Mouse (Mus musculus): ENCODE measurements around the gene Trim21. TPM values are rescaled to one million over a fixed set of nuclear protein-coding genes. Genes with fewer than 3 reads are reported as not detected.

Gene Trim21
- 2.3 and 2.8 TPM in 2 replicates for polyA plus RNA-seq (2012; rRNA removed)

DNA sequence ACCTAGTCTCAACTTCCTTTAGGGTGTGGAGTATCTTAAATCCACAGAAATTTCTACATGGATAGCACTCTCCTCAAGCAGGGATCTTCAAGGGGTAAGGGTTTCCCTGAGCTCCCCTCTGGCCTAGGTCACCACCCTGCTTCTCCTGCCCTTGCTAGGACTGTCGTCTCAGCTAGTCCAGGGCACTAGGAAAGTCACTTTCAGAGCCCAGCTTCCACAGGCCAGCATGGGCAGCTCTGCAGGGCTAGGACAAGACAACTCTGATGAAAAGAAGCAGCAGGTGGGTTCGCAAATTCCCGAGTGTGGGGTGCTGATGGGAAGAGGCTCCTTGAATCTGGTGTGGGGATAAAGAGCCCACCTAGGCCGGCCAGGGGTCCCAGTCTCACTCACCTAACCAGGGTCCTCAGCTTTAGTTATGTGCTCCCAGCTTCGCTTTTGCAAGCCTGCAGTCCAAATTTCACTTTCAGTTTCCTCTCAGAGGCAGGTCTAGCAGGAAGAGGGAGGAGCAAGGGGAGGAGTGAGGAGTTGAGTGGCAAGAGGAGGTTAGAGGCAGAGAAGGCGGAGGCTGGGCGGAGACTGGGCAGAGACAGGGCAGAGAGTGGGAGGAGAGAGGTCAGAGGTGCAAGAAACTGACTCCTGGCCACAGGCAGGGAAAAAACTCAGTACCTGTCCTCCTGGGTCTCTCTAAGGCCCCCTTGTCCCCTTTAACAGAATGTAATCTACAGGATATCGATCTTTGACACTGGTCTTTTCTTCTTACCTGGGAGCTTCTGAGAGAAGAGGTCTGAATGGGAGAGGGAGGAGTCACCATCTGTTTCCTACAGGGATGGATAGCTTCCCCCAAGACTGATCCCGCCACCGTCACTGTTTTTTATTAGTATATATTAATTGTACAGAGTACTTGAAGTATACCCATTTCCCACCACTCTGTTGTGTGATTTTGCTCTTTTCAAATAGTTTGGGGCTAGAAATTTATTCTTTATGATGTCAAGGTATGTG, at the start of gene Trim21:
TSS of gene Trim21 (minus strand) at position 488 of the 999 bp plus-strand sequence.
- peak; percentile 24 to 59 for DNase-seq (ENCODE audit: extremely low spot score in 1 of 2, low spot score in 1 of 2)

DNA sequence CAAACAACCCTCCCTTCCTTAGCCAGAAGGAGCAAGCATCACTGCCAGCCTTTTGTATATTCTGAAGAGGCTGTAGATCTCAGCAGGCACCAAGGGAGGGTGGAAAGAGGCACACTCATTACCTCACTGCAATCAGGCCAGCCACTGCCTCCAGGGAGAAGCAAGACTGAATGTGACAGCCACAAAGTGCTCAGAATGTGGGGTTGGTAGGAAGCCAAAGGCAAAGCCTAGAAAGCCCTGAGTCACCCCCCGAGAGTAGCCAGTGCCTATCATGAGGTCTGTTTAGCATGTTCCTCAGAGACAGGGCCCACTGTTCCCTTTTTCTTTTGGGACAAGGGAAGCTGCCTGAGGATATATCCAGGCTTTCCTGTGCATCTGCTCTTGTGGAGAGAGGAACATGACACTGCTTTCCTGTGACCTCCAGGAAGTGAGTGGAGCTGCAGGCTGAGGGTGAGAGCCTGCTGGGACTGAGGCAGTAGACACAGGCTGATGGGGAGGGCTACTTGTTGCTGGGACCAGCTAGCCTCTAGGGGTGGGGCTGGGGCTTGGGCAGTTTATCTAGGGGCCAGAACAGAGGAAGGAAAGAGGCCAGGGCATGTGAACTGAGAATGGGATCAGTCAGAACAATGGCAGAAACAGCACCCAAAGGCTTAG, 32.2 kb upstream of the Trim21 start, which contains the start of gene Olfr552:
TSS of gene Olfr552 (plus strand) at position 393 of the 654 bp plus-strand sequence.
- DNase-seq (ENCODE audit: extremely low spot score in 1 of 2, low spot score in 1 of 2), result no peak

DNA sequence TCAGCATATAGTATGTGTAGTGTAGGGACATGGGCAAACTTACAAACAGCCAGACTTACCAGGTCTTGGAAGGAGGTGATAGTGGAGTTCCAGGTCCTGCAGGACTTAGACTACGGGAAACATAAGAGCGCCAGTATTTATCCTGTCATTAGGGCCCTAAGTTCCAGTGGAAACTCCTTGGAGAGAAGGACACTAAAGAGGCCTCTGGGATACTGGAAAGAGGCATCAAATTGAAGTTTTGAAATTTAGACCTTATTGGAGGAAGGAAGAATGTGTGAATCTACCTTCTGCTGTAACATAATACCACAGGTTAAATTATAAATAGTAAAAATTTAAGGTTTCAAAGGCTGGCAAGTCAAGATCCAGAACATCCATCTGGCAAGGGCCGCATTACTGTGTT, 26.5 kb upstream of the Trim21 start, which contains the start of gene Olfr551:
TSS of gene Olfr551 (minus strand) at position 101 of the 400 bp plus-strand sequence.
- no peak for DNase-seq (ENCODE audit: extremely low spot score in 1 of 2, low spot score in 1 of 2)

DNA sequence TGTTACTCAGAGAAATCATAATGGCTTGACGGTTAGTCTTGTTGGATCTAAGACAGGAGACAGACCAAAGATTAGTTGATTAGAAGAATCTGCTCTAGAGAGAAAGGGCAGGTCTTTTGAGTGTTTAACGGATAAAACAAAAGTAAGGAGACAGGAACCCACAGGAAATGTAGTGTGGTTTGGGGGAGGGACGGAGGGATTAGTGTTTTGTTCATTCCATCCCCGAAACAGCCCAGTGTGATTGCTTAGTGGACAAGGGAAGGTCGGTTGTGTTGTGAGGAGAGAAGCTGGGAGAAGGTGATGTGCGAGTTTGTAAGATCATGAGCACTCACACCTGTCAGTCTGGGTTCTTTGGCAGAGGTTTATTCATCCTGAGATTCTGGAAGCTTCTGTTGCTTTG, 10.7 kb upstream of the Trim21 start:
- no peak for DNase-seq (ENCODE audit: extremely low spot score in 1 of 2, low spot score in 1 of 2)

DNA sequence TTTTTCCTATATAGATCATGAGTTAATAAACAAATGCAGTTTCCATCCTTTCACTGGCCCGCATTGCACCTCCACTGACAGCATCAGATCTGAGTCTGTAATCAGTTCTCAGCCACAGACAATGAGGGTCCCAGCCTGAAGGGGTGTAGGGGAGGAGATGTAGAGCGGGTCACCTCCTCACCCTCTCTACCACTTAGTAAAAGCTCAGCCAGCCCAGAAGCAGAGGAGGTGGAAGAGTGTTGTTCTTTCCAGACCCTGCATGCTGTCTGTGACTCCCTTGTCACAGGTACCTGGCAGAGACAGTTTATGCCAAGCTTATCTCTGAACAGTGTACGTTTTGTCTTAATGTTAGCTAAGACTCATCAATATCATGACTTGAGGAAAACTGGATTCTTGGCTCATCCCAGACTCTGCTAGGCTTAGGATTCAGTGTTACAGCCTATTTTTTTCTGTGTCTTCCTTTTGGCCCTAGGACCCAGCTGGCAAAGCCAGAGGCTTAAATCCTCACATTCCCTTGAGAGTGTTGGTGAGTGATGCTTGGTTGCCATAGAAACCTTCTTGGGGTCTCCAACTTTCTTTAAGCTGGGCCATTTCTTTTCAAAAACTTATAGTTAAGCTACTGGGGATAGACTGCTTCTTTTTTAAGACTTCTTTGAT, 8.0 kb upstream of the Trim21 start:
- DNase-seq (ENCODE audit: extremely low spot score in 1 of 2, low spot score in 1 of 2), result no peak

GRCm38 (mm10) chr7:102571142-102571541, 5.9 kb upstream of the Trim21 start, which contains the start of gene Olfr550:
TSS of gene Olfr550 (plus strand) at chr7:102571442.
- DNase-seq (ENCODE audit: extremely low spot score in 1 of 2, low spot score in 1 of 2), result peak in 1 of 2 experiments; percentile 8

- DNase-seq (ENCODE audit: extremely low spot score in 1 of 2, low spot score in 1 of 2), result no peak
These were observed 933 bp upstream of the Trim21 start for GRCm38 (mm10) chr7:102566219-102566618.

- DNase-seq (ENCODE audit: extremely low spot score in 1 of 2, low spot score in 1 of 2), result no peak
These were observed 12.0 kb downstream of the Trim21 start for GRCm38 (mm10) chr7:102553279-102553678.

DNA sequence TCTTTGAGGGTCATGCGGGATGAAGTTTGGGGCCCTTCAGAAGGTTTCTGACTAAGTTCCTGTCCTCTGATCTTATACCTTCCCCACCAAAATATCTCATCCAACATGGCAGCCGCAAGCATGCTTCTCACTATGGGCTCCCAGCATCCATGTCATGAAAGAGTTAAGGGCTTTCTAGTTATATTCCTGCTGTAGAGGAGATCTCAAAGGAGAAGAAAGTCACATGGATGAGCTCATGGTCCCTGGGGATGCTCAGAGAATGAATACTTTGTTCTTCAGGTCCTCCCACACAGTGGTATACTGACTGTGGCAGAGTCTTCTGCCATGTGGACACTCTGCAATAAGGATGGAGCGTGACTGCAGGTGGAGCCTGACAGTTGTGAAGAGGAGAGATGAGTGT, 15.7 kb downstream of the Trim21 start, which contains the start of gene Olfr549:
TSS of gene Olfr549 (plus strand) at position 301 of the 400 bp plus-strand sequence.
- no peak for DNase-seq (ENCODE audit: extremely low spot score in 1 of 2, low spot score in 1 of 2)

- no peak for DNase-seq (ENCODE audit: extremely low spot score in 1 of 2, low spot score in 1 of 2)
These were observed 24.0 kb downstream of the Trim21 start for GRCm38 (mm10) chr7:102541251-102541650.

DNA sequence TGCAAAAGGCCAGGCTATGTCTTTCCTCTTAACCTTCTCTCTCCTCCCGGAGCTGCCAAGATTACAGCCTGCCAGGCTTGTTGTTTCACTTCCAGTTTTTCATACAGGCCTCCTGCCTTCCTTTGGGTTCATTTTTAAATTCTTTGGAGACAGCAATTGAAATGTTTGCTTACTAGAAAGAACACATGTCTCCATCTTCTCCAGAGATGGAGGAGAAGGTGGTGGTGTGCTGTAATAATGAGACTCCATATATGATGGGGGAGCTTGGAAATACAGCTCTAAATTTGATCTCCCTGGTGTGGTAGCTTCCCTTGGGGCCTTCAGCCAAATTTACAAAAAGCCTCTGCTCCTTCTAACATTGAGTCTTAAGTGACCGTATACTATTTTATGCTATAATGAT, 24.7 kb downstream of the Trim21 start, which contains the start of gene Olfr548-ps1:
TSS of gene Olfr548-ps1 (plus strand) at position 301 of the 400 bp plus-strand sequence.
- no peak for DNase-seq (ENCODE audit: extremely low spot score in 1 of 2, low spot score in 1 of 2)

GRCm38 (mm10) chr7:102534449-102534848, 30.8 kb downstream of the Trim21 start, which contains the start of gene Olfr547:
TSS of gene Olfr547 (plus strand) at chr7:102534749.
- no peak for DNase-seq (ENCODE audit: extremely low spot score in 1 of 2, low spot score in 1 of 2)

DNA sequence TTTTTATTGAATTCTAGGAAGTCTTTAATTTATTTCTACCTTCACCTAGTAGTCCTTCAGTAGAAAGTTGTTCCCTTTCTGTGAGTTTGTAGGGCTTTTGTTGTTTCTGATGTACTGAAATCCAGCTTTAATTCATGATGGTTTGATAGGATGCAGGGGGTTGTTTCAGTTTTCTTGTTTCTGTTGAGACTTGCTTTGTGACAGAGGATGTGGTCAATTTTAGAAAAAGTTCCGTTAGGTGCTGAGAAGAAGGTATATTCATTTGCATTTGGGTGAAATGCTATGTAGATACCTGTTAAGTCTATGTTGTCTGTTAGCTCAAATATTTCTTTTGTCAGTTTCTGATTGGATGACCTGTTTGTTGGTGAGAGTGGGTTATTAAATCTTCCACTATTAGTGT, 36.2 kb downstream of the Trim21 start:
- DNase-seq (ENCODE audit: extremely low spot score in 1 of 2, low spot score in 1 of 2), result no peak

- DNase-seq (ENCODE audit: extremely low spot score in 1 of 2, low spot score in 1 of 2), result no peak
These were observed 48.3 kb downstream of the Trim21 start for GRCm38 (mm10) chr7:102517051-102517335.

DNA sequence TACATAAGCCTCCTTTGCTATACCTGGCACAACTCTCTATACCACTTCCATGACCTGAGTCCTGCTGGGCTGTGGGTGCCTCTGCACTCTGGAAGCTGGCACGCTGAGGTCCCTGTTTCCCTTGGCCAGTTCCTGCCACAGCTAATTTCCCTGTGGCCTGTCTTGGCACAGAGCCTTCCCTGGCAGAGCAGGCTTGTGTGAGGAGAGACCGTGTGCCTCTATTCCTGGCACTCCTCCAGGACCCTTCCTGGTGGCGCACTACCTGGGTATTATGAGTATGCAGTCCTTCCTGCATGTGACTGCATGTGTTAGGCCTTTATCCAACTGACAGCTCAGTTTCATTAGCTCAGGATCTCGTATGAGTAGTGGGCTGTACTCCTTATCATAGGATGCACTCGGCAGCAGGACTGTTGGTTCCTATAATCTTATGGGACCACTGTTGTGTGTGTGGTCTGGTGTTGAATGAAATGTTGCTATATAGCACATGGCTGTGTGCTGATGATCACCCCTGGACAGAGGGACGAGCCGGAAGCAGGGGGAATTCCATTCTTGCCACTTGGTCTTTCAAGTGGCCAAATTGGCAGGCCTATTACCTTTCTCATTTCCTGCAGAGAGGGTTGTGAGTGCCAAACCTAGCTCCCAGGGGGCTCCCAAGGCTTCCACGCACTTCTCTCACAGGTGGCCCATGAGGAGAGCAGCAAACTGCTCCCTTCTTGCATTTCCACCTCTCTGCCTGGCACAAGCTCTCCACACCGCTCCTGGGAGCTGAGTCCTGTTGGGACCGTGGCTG, 48.8 kb downstream of the Trim21 start:
- DNase-seq (ENCODE audit: extremely low spot score in 1 of 2, low spot score in 1 of 2), result no peak

- no peak for DNase-seq (ENCODE audit: extremely low spot score in 1 of 2, low spot score in 1 of 2)
These were observed 51.1 kb downstream of the Trim21 start for GRCm38 (mm10) chr7:102514144-102514543.

- peak; percentile 20 to 88 for DNase-seq (ENCODE audit: extremely low spot score in 1 of 2, low spot score in 1 of 2)
These were observed 52.4 kb downstream of the Trim21 start for GRCm38 (mm10) chr7:102512814-102513435.

GRCm38 (mm10) chr7:102511927-102512326, 53.4 kb downstream of the Trim21 start:
- no peak for DNase-seq (ENCODE audit: extremely low spot score in 1 of 2, low spot score in 1 of 2)

GRCm38 (mm10) chr7:102509726-102510125, 55.6 kb downstream of the Trim21 start:
- DNase-seq (ENCODE audit: extremely low spot score in 1 of 2, low spot score in 1 of 2), result no peak

Measured in frontal cortex, adult 2 months (tissue).